Mouse (Mus musculus): ENCODE measurements around the gene Scamp3. TPM values are rescaled to one million over a fixed set of nuclear protein-coding genes. Genes with fewer than 3 reads are reported as not detected.
A peak's percentile ranks its signal among the peaks of the same experiment; 100 is the strongest.

Gene Scamp3
- polyA plus RNA-seq, 2 experiments: 35.3 to 41.0 TPM

DNA sequence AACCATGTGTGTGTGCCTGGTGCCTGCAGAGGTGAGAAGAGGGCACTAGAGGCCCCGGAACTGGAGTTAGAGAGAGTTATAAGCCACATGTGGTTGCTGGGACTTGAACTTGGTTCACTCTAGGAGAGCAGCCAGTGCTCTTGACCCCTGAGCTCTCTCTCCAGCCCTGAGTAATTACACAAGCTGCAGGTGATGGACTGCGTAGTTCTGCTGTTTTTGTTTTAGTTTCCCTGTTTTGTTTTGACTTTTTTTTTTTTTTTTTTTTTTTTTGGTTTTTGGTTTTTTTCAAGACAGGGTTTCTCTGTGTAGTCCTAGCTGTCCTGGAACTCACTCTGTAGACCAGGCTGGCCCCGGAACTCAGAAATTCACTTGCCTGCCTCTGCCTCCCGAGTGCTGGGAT lies 15.5 kb upstream of the Scamp3 start:
- TF ChIP-seq CTCF (IDR thresholded peaks at IDR 0.05; ENCODE audit: low read depth) (no peak), EP300 (IDR thresholded peaks at IDR 0.05; ENCODE audit: low read depth) (no peak)
- Histone ChIP-seq H3K27me3 (ENCODE audit: control insufficient read depth, insufficient read depth, low read length) (peaks cover 9% of the 10 kb centered on the region), H3K27ac (no peak overlapping the region), H3K4me1 (replicated peaks; ENCODE audit: control insufficient read depth in 2 of 2, insufficient read depth in 2 of 2, low read length in 1 of 2) (peaks cover 16 to 31% of the 10 kb centered on the region in 2 experiments), H3K36me3 (replicated peaks; ENCODE audit: control insufficient read depth, insufficient read depth, low read depth) (no peaks in the 10 kb centered on the region), H3K9me3 (ENCODE audit: control insufficient read depth, low read length) (no peaks in the 10 kb centered on the region), H3K4me2 (ENCODE audit: low read depth) (no peak overlapping the region), H3K9ac (replicated peaks) (no peak overlapping the region), H3K4me3 (ENCODE audit: insufficient read depth in 1 of 2, low read depth in 2 of 2, low read length in 2 of 2) (no peak overlapping the region)
- 71% methylated on average over 4 of the region's 4 CpGs for WGBS (ENCODE audit: insufficient replicate concordance)
- ATAC-seq (ENCODE audit: insufficient read depth) (no peak), DNase-seq (ENCODE audit: low read depth in 3 of 3, low spot score in 3 of 3) (no peak)

DNA sequence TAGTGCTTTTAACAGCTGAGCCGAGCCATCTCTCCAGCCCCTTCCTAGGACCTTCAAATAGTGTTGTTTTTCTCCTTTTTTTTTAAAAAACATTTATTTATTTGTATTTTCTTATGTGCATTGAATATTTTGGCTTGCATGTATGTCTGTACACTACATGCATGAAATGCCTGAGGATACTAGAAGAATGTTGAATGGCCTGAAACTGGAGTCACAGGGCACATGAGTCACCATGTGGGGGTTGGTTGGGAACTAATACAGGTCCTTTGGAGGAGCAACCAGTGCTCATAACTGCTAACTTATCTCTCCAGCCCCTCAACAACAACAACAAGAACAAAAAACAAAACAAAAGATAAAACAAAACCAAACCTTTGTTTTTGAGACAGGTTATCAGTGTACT lies 14.2 kb upstream of the Scamp3 start:
- no peak for DNase-seq (ENCODE audit: low read depth in 3 of 3, low spot score in 3 of 3)
- H3K27me3 ChIP-seq (ENCODE audit: control insufficient read depth, insufficient read depth, low read length): peaks cover 8% of the 10 kb centered on the region
- no peaks in the 10 kb centered on the region for H3K9me3 ChIP-seq (ENCODE audit: control insufficient read depth, low read length)
- ATAC-seq (ENCODE audit: insufficient read depth): no peak
- no peak overlapping the region for H3K4me3 ChIP-seq (ENCODE audit: insufficient read depth in 1 of 2, low read depth in 2 of 2, low read length in 2 of 2)
- no peak overlapping the region for H3K4me2 ChIP-seq (ENCODE audit: low read depth)
- no peak overlapping the region for H3K9ac ChIP-seq (replicated peaks)
- WGBS (ENCODE audit: insufficient replicate concordance): 61% methylated on average over 1 of the region's 1 CpGs
- H3K27ac ChIP-seq: no peak overlapping the region
- H3K36me3 ChIP-seq (replicated peaks; ENCODE audit: control insufficient read depth, insufficient read depth, low read depth): peaks cover 11% of the 10 kb centered on the region
- TF ChIP-seq EP300 (IDR thresholded peaks at IDR 0.05; ENCODE audit: low read depth) (no peak), CTCF (IDR thresholded peaks at IDR 0.05; ENCODE audit: low read depth) (no peak)
- H3K4me1 ChIP-seq (replicated peaks; ENCODE audit: control insufficient read depth in 2 of 2, insufficient read depth in 2 of 2, low read length in 1 of 2): peaks cover 16 to 31% of the 10 kb centered on the region in 2 experiments

DNA sequence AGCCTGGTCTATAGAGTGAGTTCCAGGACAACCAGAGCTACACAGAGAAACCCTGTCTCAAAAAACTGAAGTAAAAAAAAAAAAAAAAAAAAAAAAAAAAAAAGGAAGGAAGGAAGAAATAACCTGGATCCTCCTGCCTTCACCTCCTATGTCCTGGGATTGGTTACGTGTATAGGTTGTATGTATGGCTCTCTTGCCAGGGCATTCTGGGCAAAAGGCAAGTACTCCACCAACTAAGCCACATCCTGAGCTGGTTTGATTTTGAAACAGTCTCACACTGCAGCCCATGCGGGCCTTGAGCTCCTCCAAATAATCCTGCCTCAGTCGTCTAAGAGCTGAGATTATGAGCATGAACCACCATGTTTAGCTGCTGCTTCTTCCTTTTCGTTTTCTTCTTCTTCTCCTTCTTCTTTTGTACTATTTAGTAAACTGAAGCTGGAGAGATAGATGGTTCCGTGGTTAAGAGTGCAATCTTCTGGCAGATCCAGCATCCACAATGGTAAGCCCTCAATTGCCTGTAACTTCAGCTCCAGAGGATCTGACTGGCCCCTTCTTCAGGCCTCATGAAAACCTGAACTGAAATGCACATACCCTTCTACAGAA lies 13.5 kb upstream of the Scamp3 start:
- ATAC-seq (ENCODE audit: insufficient read depth) (no peak), DNase-seq (ENCODE audit: low read depth in 3 of 3, low spot score in 3 of 3) (no peak)
- WGBS (ENCODE audit: insufficient replicate concordance): 56% methylated on average over 5 of the region's 5 CpGs
- H3K4me3 ChIP-seq (ENCODE audit: insufficient read depth in 1 of 2, low read depth in 2 of 2, low read length in 2 of 2): peak overlapping the region in 1 of 2 experiments; percentile 80; a peak in 2 of 4 replicates
- H3K27ac ChIP-seq: peak overlapping the region; percentile 62
- H3K9ac ChIP-seq (replicated peaks): peak overlapping the region; percentile 77
- H3K36me3 ChIP-seq (replicated peaks; ENCODE audit: control insufficient read depth, insufficient read depth, low read depth): peaks cover 17% of the 10 kb centered on the region
- TF ChIP-seq CTCF (IDR thresholded peaks at IDR 0.05; ENCODE audit: low read depth): no peak
- TF ChIP-seq EP300 (IDR thresholded peaks at IDR 0.05; ENCODE audit: low read depth): no peak
- no peaks in the 10 kb centered on the region for H3K9me3 ChIP-seq (ENCODE audit: control insufficient read depth, low read length)
- peaks cover 16 to 31% of the 10 kb centered on the region in 2 experiments for H3K4me1 ChIP-seq (replicated peaks; ENCODE audit: control insufficient read depth in 2 of 2, insufficient read depth in 2 of 2, low read length in 1 of 2)
- peaks cover 2% of the 10 kb centered on the region for H3K27me3 ChIP-seq (ENCODE audit: control insufficient read depth, insufficient read depth, low read length)
- H3K4me2 ChIP-seq (ENCODE audit: low read depth): peak overlapping the region; percentile 93

DNA sequence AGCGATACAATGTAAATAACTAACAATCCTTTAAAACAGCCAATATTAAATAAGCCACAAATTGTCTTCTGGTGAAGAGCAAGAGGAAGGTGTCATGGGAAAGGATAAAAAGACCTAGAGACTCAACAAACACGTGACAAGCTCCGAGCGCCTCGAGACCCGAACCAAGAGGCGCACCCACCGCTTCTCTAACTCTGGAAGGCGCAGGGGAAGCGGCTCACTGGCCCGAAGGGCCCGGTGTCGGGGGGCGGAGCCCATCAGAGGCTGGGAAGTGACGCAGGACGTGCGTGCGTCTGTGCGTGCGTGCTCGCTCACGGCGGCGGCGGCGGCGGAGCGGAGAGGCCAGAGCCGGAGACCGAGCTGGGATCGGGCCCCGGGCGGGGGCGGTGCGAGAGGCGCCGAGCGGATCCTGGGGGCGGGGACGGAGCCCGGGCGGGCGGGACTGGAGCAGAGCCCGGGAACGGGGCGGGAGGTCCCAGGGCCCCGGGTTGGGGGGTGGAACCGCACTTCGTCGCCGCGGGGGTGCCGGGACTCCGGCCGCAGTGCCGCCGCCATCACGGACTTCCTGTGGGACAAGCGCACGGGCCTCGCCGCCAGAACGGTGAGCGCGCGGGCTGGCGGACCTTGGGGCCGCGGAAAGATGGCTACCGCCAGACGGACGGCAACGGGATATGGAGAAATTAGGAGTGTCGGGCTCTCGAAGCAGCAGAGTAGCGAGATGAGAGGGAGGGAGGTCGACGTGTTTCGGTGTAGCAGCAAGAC lies 12.6 kb upstream of the Scamp3 start, which contains the start of gene Clk2:
Gene Clk2, plus strand, starts transcription at position 290 of the 762 bp plus-strand sequence.
- Histone ChIP-seq H3K4me3 (ENCODE audit: insufficient read depth in 1 of 2, low read depth in 2 of 2, low read length in 2 of 2) (peak within 1 kb of the TSS; percentile 80 to 97), H3K4me2 (ENCODE audit: low read depth) (peak within 1 kb of the TSS; percentile 93), H3K4me1 (replicated peaks; ENCODE audit: control insufficient read depth in 2 of 2, insufficient read depth in 2 of 2, low read length in 1 of 2) (peaks cover 16 to 25% of the 10 kb centered on the region in 2 experiments), H3K27me3 (ENCODE audit: control insufficient read depth, insufficient read depth, low read length) (no peaks in the 10 kb centered on the region), H3K9me3 (ENCODE audit: control insufficient read depth, low read length) (no peaks in the 10 kb centered on the region), H3K9ac (replicated peaks) (peak within 1 kb of the TSS; percentile 77), H3K27ac (peak within 1 kb of the TSS; percentile 62), H3K36me3 (replicated peaks; ENCODE audit: control insufficient read depth, insufficient read depth, low read depth) (peaks cover 23% of the 10 kb centered on the region)
- ATAC-seq (ENCODE audit: insufficient read depth): peak; percentile 96
- peak; percentile 89 to 91 (median 90) for DNase-seq (ENCODE audit: low read depth in 3 of 3, low spot score in 3 of 3)
- under 1% methylated on average over 78 of the region's 79 CpGs for WGBS (ENCODE audit: insufficient replicate concordance)
- TF ChIP-seq EP300 (IDR thresholded peaks at IDR 0.05; ENCODE audit: low read depth) (no peak), CTCF (IDR thresholded peaks at IDR 0.05; ENCODE audit: low read depth) (no peak)

DNA sequence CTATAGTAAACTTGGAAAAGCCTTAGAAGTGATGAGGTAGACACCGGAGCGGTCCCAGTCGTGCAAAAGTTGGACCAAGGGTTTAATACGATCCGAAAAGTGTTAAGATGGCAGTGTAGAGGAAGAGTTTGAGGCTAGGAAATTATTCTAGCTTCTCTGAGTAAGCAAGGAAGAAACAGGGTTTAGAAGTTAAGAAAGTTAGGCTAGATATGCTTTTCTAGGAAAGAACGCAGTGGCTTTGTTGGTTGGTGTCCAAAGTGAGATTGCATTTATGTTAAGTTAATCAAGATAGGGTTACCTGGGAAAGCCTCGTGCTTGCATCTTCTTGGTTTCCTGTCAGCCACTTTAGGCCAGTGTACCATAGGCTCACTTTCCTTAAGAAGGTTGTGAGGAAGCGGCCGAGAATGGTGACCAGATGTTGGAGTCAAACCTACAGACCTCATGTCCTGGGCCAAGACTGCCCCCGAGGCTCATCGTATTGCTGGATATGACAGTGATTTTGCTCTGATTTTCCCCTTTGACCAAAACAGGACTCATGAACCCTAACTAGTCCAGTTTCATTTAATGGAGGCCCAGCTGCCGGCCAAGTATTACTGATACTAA lies 11.9 kb upstream of the Scamp3 start:
- H3K9ac ChIP-seq (replicated peaks): peak overlapping the region; percentile 77
- H3K36me3 ChIP-seq (replicated peaks; ENCODE audit: control insufficient read depth, insufficient read depth, low read depth): peaks cover 30% of the 10 kb centered on the region
- DNase-seq (ENCODE audit: low read depth in 3 of 3, low spot score in 3 of 3): no peak
- no peaks in the 10 kb centered on the region for H3K9me3 ChIP-seq (ENCODE audit: control insufficient read depth, low read length)
- H3K4me1 ChIP-seq (replicated peaks; ENCODE audit: control insufficient read depth in 2 of 2, insufficient read depth in 2 of 2, low read length in 1 of 2): peaks cover 14 to 22% of the 10 kb centered on the region in 2 experiments
- H3K4me3 ChIP-seq (ENCODE audit: insufficient read depth in 1 of 2, low read depth in 2 of 2, low read length in 2 of 2): peak overlapping the region; percentile 80 to 97
- H3K27me3 ChIP-seq (ENCODE audit: control insufficient read depth, insufficient read depth, low read length): no peaks in the 10 kb centered on the region
- H3K27ac ChIP-seq: peak overlapping the region; percentile 57
- WGBS (ENCODE audit: insufficient replicate concordance): 13% methylated on average over 12 of the region's 12 CpGs
- no peak for TF ChIP-seq CTCF (IDR thresholded peaks at IDR 0.05; ENCODE audit: low read depth)
- no peak for TF ChIP-seq EP300 (IDR thresholded peaks at IDR 0.05; ENCODE audit: low read depth)
- ATAC-seq (ENCODE audit: insufficient read depth): no peak
- H3K4me2 ChIP-seq (ENCODE audit: low read depth): peak overlapping the region; percentile 93

All from liver, embryonic 14.5 days (tissue).